Mouse (Mus musculus) heart, postnatal 0 days (tissue): ENCODE measurements around the gene Clta. TPM values are rescaled to one million over a fixed set of nuclear protein-coding genes. Genes with fewer than 3 reads are reported as not detected.
A peak's percentile ranks its signal among the peaks of the same experiment; 100 is the strongest.

Experiments used
- ATAC-seq: fragments of 200-750 bp; cut with Nextera tagmentation; 2 replicates; pipeline ENCODE4 v1.8.0; 2017; ENCODE audit warnings: low read depth, moderate number of reproducible peaks, moderate library complexity; ENCODE audit not compliant: insufficient read depth
- DNase-seq: peaks from one replicate; pipeline ENCODE4 v3.0.0-alpha.2; 2016; ENCODE audit warnings: low spot score
- H3K27ac ChIP-seq: fragments of 300-500 bp; sonication (generic); 2 replicates; pipeline ENCODE4 v1.5.1; 2014; ENCODE audit warnings: low read depth, mild to moderate bottlenecking
- H3K27me3 ChIP-seq: fragments of 300-500 bp; sonication (generic); 2 replicates; pipeline ENCODE4 v1.6.1; 2014; ENCODE audit warnings: low read length, mixed read lengths; ENCODE audit not compliant: control insufficient read depth, insufficient read depth
- H3K36me3 ChIP-seq: fragments of 300-500 bp; sonication (generic); replicated peaks from 2 replicates; pipeline ENCODE4 v1.6.1; 2014; ENCODE audit warnings: low read length, mixed read lengths; ENCODE audit not compliant: control insufficient read depth, insufficient read depth
- H3K4me1 ChIP-seq: fragments of 300-500 bp; sonication (generic); 2 replicates; pipeline ENCODE4 v1.6.1; 2014; ENCODE audit warnings: antibody characterized with exemption; ENCODE audit not compliant: control insufficient read depth, insufficient read depth
- H3K4me2 ChIP-seq: fragments of 300-500 bp; sonication (generic); 2 replicates; pipeline ENCODE4 v1.6.1; 2014; ENCODE audit warnings: low read depth, mild to moderate bottlenecking, low read length, moderate library complexity
- H3K4me3 ChIP-seq: fragments of 300-500 bp; sonication (generic); 2 replicates; pipeline ENCODE4 v1.5.1; 2014; ENCODE audit warnings: low read depth, low read length
- H3K9ac ChIP-seq: fragments of 300-500 bp; sonication (generic); replicated peaks from 2 replicates; pipeline ENCODE4 v1.6.1; 2014; ENCODE audit warnings: low read depth, low read length, mixed read lengths
- H3K9me3 ChIP-seq: fragments of 300-500 bp; sonication (generic); replicated peaks from 2 replicates; pipeline ENCODE4 v1.6.1; 2016; ENCODE audit warnings: low read length; ENCODE audit not compliant: control insufficient read depth
- CTCF ChIP-seq: IDR thresholded peaks from 2 replicates; pipeline ENCODE4 v1.5.1; 2016; ENCODE audit warnings: antibody characterized with exemption, control low read depth, low read depth
- EP300 ChIP-seq: IDR thresholded peaks from 2 replicates; pipeline ENCODE4 v1.6.1; 2016; ENCODE audit warnings: antibody characterized with exemption, low read depth
- WGBS: fragments of 180-500 bp; shearing (Covaris S2); extraction: QIAGEN DNeasy Blood & Tissue Kit; methylation state at CpG from one replicate; pipeline ENCODE4 v1.1.7; 2014; 5-methylcytosine and 5-hydroxymethylcytosine counted together
- polyA plus RNA-seq: library from polyadenylated mRNA; unstranded; fragments of >200 nt; fragmentation: Nextera tagmentation; extraction: Ambion mirVana; gene quantifications from 2 replicates; pipeline ENCODE4 v1.2.1, GENCODE M21; 2015
- total RNA-seq: library from RNA; depleted of rRNA; stranded (reverse); fragments of >200 nt; gene quantifications from 2 replicates; pipeline ENCODE4 v1.2.3, GENCODE M21; 2014; ENCODE audit warnings: low replicate concordance

Clta gene
- total and polyA plus RNA-seq, 2 experiments from 2014 or later = 106 to 168 TPM

DNA sequence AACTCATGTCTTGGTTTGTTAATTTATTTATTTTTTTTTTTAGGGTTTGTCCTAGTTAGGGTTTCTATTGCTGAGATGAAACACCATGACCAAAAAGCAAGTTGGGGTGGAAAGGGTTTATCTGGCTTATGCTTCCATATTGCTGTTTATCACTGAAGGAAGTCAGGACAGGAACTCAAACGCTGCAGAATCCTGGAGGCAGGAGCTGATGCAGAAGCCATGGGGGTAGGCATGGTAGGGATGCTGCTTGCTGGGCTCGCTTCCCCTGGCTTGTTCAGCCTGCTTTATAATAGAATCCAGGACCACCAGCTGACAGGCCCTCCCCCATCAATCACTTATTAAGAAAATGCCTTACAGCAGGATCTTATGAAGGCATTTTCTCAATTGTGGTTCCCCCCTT lies 6.6 kb downstream of the Clta start:
- H3K27me3 ChIP-seq = no peaks in the 10 kb centered on the region
- DNase-seq (no peak), ATAC-seq (no peak)
- 40% methylated on average over 2 of the region's 2 CpGs for WGBS
- H3K4me3 ChIP-seq = no peak overlapping the region
- no peaks in the 10 kb centered on the region for H3K9me3 ChIP-seq
- no peak for TF ChIP-seq CTCF
- no peak for TF ChIP-seq EP300
- no peak overlapping the region for H3K27ac ChIP-seq
- no peaks in the 10 kb centered on the region for H3K36me3 ChIP-seq
- H3K4me1 ChIP-seq = peaks cover 16% of the 10 kb centered on the region
- H3K4me2 ChIP-seq = no peak overlapping the region
- H3K9ac ChIP-seq = no peak overlapping the region

DNA sequence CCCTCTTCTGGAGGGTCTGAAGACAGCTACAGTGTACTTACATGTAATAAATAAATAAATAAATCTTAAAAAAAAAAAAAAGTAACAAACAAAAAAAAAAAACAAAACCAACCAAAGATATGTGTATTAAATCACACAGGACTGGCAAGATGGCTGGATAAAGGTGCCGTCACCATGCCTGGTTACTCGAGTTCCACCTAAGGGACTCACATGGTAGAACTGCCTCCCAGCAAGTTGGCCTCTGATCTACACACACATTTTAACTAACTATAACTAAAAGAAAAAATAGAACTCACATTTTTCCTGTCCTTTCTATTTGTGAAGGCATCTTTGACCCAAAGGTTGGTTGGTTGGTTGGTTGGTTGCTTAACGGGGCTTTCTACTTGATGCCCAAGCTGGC lies 7.5 kb downstream of the Clta start:
- DNase-seq (no peak), ATAC-seq (no peak)
- H3K9me3 ChIP-seq = no peaks in the 10 kb centered on the region
- peak overlapping the region; percentile 96 for H3K4me3 ChIP-seq
- no peak for TF ChIP-seq EP300
- no peak for TF ChIP-seq CTCF
- peaks cover 16% of the 10 kb centered on the region for H3K4me1 ChIP-seq
- H3K4me2 ChIP-seq = peak overlapping the region; percentile 88
- H3K36me3 ChIP-seq = no peaks in the 10 kb centered on the region
- WGBS = 73% methylated on average over 3 of the region's 3 CpGs
- H3K27me3 ChIP-seq = no peaks in the 10 kb centered on the region
- peak overlapping the region; percentile 93 for H3K9ac ChIP-seq
- peak overlapping the region; percentile 91 for H3K27ac ChIP-seq

- no peak for TF ChIP-seq CTCF
- 0 out of 2 replicates have a peak, but pooled peaks have one; percentile 44 for TF ChIP-seq EP300
- ATAC-seq = peak; percentile 98
- WGBS = under 1% methylated on average over 77 of the region's 77 CpGs
- H3K4me2 ChIP-seq = peak overlapping the region; percentile 88
- no peaks in the 10 kb centered on the region for H3K9me3 ChIP-seq
- no peaks in the 10 kb centered on the region for H3K27me3 ChIP-seq
- peak overlapping the region; percentile 96 for H3K4me3 ChIP-seq
- H3K9ac ChIP-seq = peak overlapping the region; percentile 93
- H3K4me1 ChIP-seq = peaks cover 16% of the 10 kb centered on the region
- H3K27ac ChIP-seq = peak overlapping the region; percentile 91
- no peaks in the 10 kb centered on the region for H3K36me3 ChIP-seq
- peak; percentile 98 for DNase-seq
Measured at GRCm38 (mm10) chr4:44012376-44013367, 8.4 kb downstream of the Clta start.

- ATAC-seq (no peak), DNase-seq (no peak)
- Histone ChIP-seq H3K36me3 (no peaks in the 10 kb centered on the region), H3K4me2 (peak overlapping the region; percentile 88), H3K27ac (0 out of 2 replicates have a peak overlapping the region, but pooled peaks have one; percentile 91), H3K9ac (peak overlapping the region; percentile 93), H3K27me3 (no peaks in the 10 kb centered on the region), H3K9me3 (no peaks in the 10 kb centered on the region), H3K4me1 (peaks cover 16% of the 10 kb centered on the region), H3K4me3 (peak overlapping the region; percentile 96)
- TF ChIP-seq EP300 (no peak), CTCF (no peak)
- WGBS = 19% methylated on average over 11 of the region's 11 CpGs
Measured at GRCm38 (mm10) chr4:44013391-44014070, 9.3 kb downstream of the Clta start.

- TF ChIP-seq CTCF (no peak), EP300 (no peak)
- ATAC-seq = no peak
- Histone ChIP-seq H3K4me3 (no peak overlapping the region), H3K4me2 (no peak overlapping the region), H3K27me3 (no peaks in the 10 kb centered on the region), H3K4me1 (peaks cover 16% of the 10 kb centered on the region), H3K9ac (no peak overlapping the region), H3K36me3 (peaks cover 25% of the 10 kb centered on the region), H3K27ac (no peak overlapping the region), H3K9me3 (no peaks in the 10 kb centered on the region)
- DNase-seq = no peak
- 80% methylated on average over 4 of the region's 4 CpGs for WGBS
Measured at GRCm38 (mm10) chr4:44016071-44016470, 11.8 kb downstream of the Clta start.
